Mouse (Mus musculus) T-helper 1 cell (primary cell): ENCODE results near the gene Stambp.

ENCODE experiments used
- in situ Hi-C: fragments of 300-600 bp; cut with MboI, MseI; formaldehyde crosslinking; loops from one replicate; pipeline ENCODE4 v1.15.1; 2025; ENCODE audit warnings: high pct_unique_total_duplicates

Stambp gene

GRCm38 (mm10) chr6:83501524-83502310 lies 70.8 kb downstream of the Stambp start:
- in situ Hi-C loops = no loop called here

- in situ Hi-C loops = no loop called here
Observed at GRCm38 (mm10) chr6:83500462-83500861, 72.1 kb downstream of the Stambp start.

- in situ Hi-C loops = no loop called here
Observed at GRCm38 (mm10) chr6:83499078-83499477, 73.5 kb downstream of the Stambp start.

GRCm38 (mm10) chr6:83496753-83497710 lies 75.5 kb downstream of the Stambp start:
- in situ Hi-C loops = no loop called here

- in situ Hi-C loops = no loop called here
Observed at GRCm38 (mm10) chr6:83496009-83496752, 76.3 kb downstream of the Stambp start.
